Mouse (Mus musculus) thymus, postnatal 10 days (tissue): Measurements from ENCODE around the gene Usp40.

Source experiments
- DNase-seq, 2 experiments: peaks; one replicate each; pipeline ENCODE4 v3.0.0; 2021; ENCODE audit warnings: low spot score in 2 of 2

The Usp40 gene

GRCm38 (mm10) chr1:87947681-87948091, 60.7 kb downstream of the Usp40 start:
- no peak for DNase-seq

- no peak for DNase-seq
Measured at GRCm38 (mm10) chr1:87941765-87942164, 66.6 kb downstream of the Usp40 start.

- DNase-seq = no peak
Measured at GRCm38 (mm10) chr1:87936516-87936915, 71.8 kb downstream of the Usp40 start.

- no peak for DNase-seq
Measured at GRCm38 (mm10) chr1:87936075-87936474, 72.3 kb downstream of the Usp40 start.

GRCm38 (mm10) chr1:87935546-87935945, 72.8 kb downstream of the Usp40 start:
- DNase-seq = no peak

- no peak for DNase-seq
Measured at GRCm38 (mm10) chr1:87935095-87935494, 73.3 kb downstream of the Usp40 start.

GRCm38 (mm10) chr1:87933051-87933450, 75.3 kb downstream of the Usp40 start:
- no peak for DNase-seq

- no peak for DNase-seq
Measured at GRCm38 (mm10) chr1:87929730-87930129, 78.6 kb downstream of the Usp40 start.

GRCm38 (mm10) chr1:87924888-87925287, 83.5 kb downstream of the Usp40 start:
- no peak for DNase-seq

GRCm38 (mm10) chr1:87922666-87923065, 85.7 kb downstream of the Usp40 start:
- peak in 1 of 2 experiments; percentile 63 for DNase-seq

- no peak for DNase-seq
Measured at GRCm38 (mm10) chr1:87920056-87920614, 88.2 kb downstream of the Usp40 start.

- DNase-seq = no peak
Measured at GRCm38 (mm10) chr1:87918061-87918460, 90.3 kb downstream of the Usp40 start.

GRCm38 (mm10) chr1:87917361-87917760, 91.0 kb downstream of the Usp40 start:
- DNase-seq = no peak

GRCm38 (mm10) chr1:87913356-87913755, 95.0 kb downstream of the Usp40 start:
- DNase-seq = no peak

GRCm38 (mm10) chr1:87910428-87910827, 97.9 kb downstream of the Usp40 start:
- no peak for DNase-seq

GRCm38 (mm10) chr1:87909565-87909964, 98.8 kb downstream of the Usp40 start:
- DNase-seq = no peak

- no peak for DNase-seq
Measured at GRCm38 (mm10) chr1:87908736-87909135, 99.6 kb downstream of the Usp40 start.

GRCm38 (mm10) chr1:87908006-87908405, 100.3 kb downstream of the Usp40 start:
- no peak for DNase-seq

GRCm38 (mm10) chr1:87906361-87906956, 101.9 kb downstream of the Usp40 start:
- DNase-seq = peak in 1 of 2 experiments; percentile 26

GRCm38 (mm10) chr1:87902186-87902585, 106.2 kb downstream of the Usp40 start:
- no peak for DNase-seq

GRCm38 (mm10) chr1:87900979-87901378, 107.4 kb downstream of the Usp40 start:
- peak in 1 of 2 experiments; percentile 33 for DNase-seq

- DNase-seq = peak; percentile 72 to 79
Measured at GRCm38 (mm10) chr1:87899701-87900100, 108.7 kb downstream of the Usp40 start.

GRCm38 (mm10) chr1:87896921-87897320, 111.4 kb downstream of the Usp40 start:
- no peak for DNase-seq
